In genomic region chr5:98246826-98247225, GRCm38 (mm10) we compare ENCODE assay signal across 25 mouse cellular contexts. TPM values are rescaled to one million over a fixed set of nuclear protein-coding genes. Genes with fewer than 3 reads are reported as not detected.
"Had no signal": no experiment of that assay in that cellular context is flagged by ENCODE, and none has a peak within 500 bp of the region (broad histone marks: within the 10 kb centered on the region; RNA-seq: fewer than 3 reads in every experiment).

No protein-coding gene starts in this region.

- H3K36me3 ChIP-seq: embryonic facial prominence, embryonic 10.5 days; embryonic facial prominence, embryonic 12.5 days; embryonic facial prominence, embryonic 13.5 days; embryonic facial prominence, embryonic 15.5 days; forebrain, embryonic 10.5 days; forebrain, embryonic 12.5 days; forebrain, embryonic 15.5 days had no signal

- H3K4me3 ChIP-seq: embryonic facial prominence, embryonic 10.5 days; embryonic facial prominence, embryonic 12.5 days; embryonic facial prominence, embryonic 13.5 days; embryonic facial prominence, embryonic 15.5 days; erythroblast, embryonic 14.5 days; forebrain, embryonic 10.5 days; forebrain, embryonic 12.5 days; forebrain, embryonic 13.5 days; forebrain, embryonic 15.5 days; gastrocnemius, adult 2 months; heart, adult 2 months had no signal

- DNase-seq: cerebellum, adult 2 months; cerebellum, adult 8-10 months; cerebellum, adult 9-10 months; cerebellum, adult 9-11 months; cerebellum, postnatal 25 days; cerebellum, postnatal 36 days; embryo, embryonic 11 days; forebrain, postnatal 0 days; gastrocnemius, adult 2 months; gastrocnemius, postnatal 10 days; gastrocnemius, postnatal 14 days; gastrocnemius, postnatal 25 days; gastrocnemius, postnatal 36 days; heart, adult 11 months; heart, adult 18-20 months; heart, adult 2 months had no signal

- H3K4me2 ChIP-seq: embryonic facial prominence, embryonic 12.5 days; embryonic facial prominence, embryonic 13.5 days; embryonic facial prominence, embryonic 15.5 days; forebrain, embryonic 12.5 days; forebrain, embryonic 13.5 days; forebrain, embryonic 15.5 days had no signal

- H3K27me3 ChIP-seq: forebrain, embryonic 15.5 days had no signal

RNA-seq across cellular contexts. Expression of gene Fgf5, which starts 7.2 kb away (rescaled TPM):
- polyA plus RNA-seq: erythroblast, embryonic 14.5 days; forebrain, embryonic 10.5 days; heart, adult 2 months had no signal
